Mouse (Mus musculus) 3134 (cell line): Measurements from ENCODE around the gene Kcnab1.

ENCODE experiments used
- DNase-seq: peaks from one replicate; pipeline ENCODE4 v3.0.0-alpha.2; 2011; ENCODE audit warnings: low spot score; ENCODE audit not compliant: insufficient read length; ENCODE audit errors: extremely low read depth

The Kcnab1 gene

GRCm38 (mm10) chr3:65203361-65204117, 94.4 kb downstream of the Kcnab1 start:
- no peak for DNase-seq

- DNase-seq = no peak
These were observed 95.3 kb downstream of the Kcnab1 start for GRCm38 (mm10) chr3:65204356-65205075.

- no peak for DNase-seq
These were observed 96.4 kb downstream of the Kcnab1 start for GRCm38 (mm10) chr3:65205539-65206020.

GRCm38 (mm10) chr3:65213725-65214124, 104.5 kb downstream of the Kcnab1 start:
- no peak for DNase-seq

- no peak for DNase-seq
These were observed 105.5 kb downstream of the Kcnab1 start for GRCm38 (mm10) chr3:65214635-65215034.

GRCm38 (mm10) chr3:65217673-65218579, 108.7 kb downstream of the Kcnab1 start:
- DNase-seq = no peak

GRCm38 (mm10) chr3:65220287-65220686, 111.1 kb downstream of the Kcnab1 start:
- DNase-seq = no peak

GRCm38 (mm10) chr3:65223635-65224034, 114.5 kb downstream of the Kcnab1 start:
- no peak for DNase-seq

- no peak for DNase-seq
These were observed 121.8 kb downstream of the Kcnab1 start for GRCm38 (mm10) chr3:65230978-65231377.

- DNase-seq = no peak
These were observed 122.4 kb downstream of the Kcnab1 start for GRCm38 (mm10) chr3:65231419-65232090.

- no peak for DNase-seq
These were observed 139.8 kb downstream of the Kcnab1 start for GRCm38 (mm10) chr3:65249023-65249422.

- DNase-seq = no peak
These were observed 151.3 kb downstream of the Kcnab1 start for GRCm38 (mm10) chr3:65260521-65260920.

- no peak for DNase-seq
These were observed 153.6 kb downstream of the Kcnab1 start for GRCm38 (mm10) chr3:65262506-65263422.

- no peak for DNase-seq
These were observed 164.1 kb downstream of the Kcnab1 start for GRCm38 (mm10) chr3:65273317-65273716.

- DNase-seq = no peak
These were observed 168.6 kb downstream of the Kcnab1 start for GRCm38 (mm10) chr3:65277777-65278176.

- DNase-seq = no peak
These were observed 174.2 kb downstream of the Kcnab1 start for GRCm38 (mm10) chr3:65283366-65283765.

- DNase-seq = no peak
These were observed 179.8 kb downstream of the Kcnab1 start for GRCm38 (mm10) chr3:65288994-65289393.

- DNase-seq = peak; percentile 24
These were observed 187.8 kb downstream of the Kcnab1 start for GRCm38 (mm10) chr3:65296996-65297395.

GRCm38 (mm10) chr3:65299205-65299604, 190.0 kb downstream of the Kcnab1 start:
- DNase-seq = no peak
